Mouse (Mus musculus) MEL (cell line): ENCODE measurements around the gene Maco1. TPM values are rescaled to one million over a fixed set of nuclear protein-coding genes. Genes with fewer than 3 reads are reported as not detected.

Experiments
- DNase-seq: peaks from one replicate; pipeline ENCODE4 v3.0.0; 2011; ENCODE audit warnings: low read depth, low spot score
- H3K27ac ChIP-seq: 2 replicates; pipeline ENCODE4 v1.5.1; 2012; ENCODE audit warnings: low read depth, mild to moderate bottlenecking, control low read depth, low read length, moderate library complexity; ENCODE audit not compliant: control insufficient read depth
- H3K27me3 ChIP-seq, 2 experiments: fragments of 150-350 bp in 1 of 2; sonication (generic) in 1 of 2; 2 replicates each; pipeline ENCODE4 v1.6.1; 2012; ENCODE audit warnings: low read length in 2 of 2, mild to moderate bottlenecking in 2 of 2, improper control_type of control experiment in 1 of 2, moderate library complexity in 1 of 2; ENCODE audit not compliant: insufficient read depth in 2 of 2, control insufficient read depth in 1 of 2
- H3K36me3 ChIP-seq, 2 experiments: 2 replicates each; pipeline ENCODE4 v1.6.1; 2012 to 2014; ENCODE audit warnings: low read length in 2 of 2, improper control_type of control experiment in 1 of 2, inconsistent platforms in 1 of 2, mild to moderate bottlenecking in 1 of 2; ENCODE audit not compliant: insufficient read depth in 2 of 2, control insufficient read depth in 1 of 2
- H3K4me1 ChIP-seq, 2 experiments: fragments of 150-350 bp in 1 of 2; sonication (generic) in 1 of 2; 2 replicates each; pipeline ENCODE4 v1.6.1; 2012; ENCODE audit warnings: low read length in 2 of 2, improper control_type of control experiment in 1 of 2, mild to moderate bottlenecking in 1 of 2; ENCODE audit not compliant: insufficient read depth in 2 of 2, control insufficient read depth in 1 of 2
- H3K4me3 ChIP-seq, 2 experiments: fragments of 150-350 bp in 1 of 2; sonication (generic) in 1 of 2; 2 replicates each; pipeline ENCODE4 v1.5.1; 2012; ENCODE audit warnings: low read depth in 2 of 2, low read length in 2 of 2, mild to moderate bottlenecking in 2 of 2, moderate library complexity in 2 of 2, control low read depth in 1 of 2, improper control_type of control experiment in 1 of 2; ENCODE audit not compliant: control insufficient read depth in 1 of 2, insufficient read depth in 1 of 2
- H3K79me2 ChIP-seq: 2 replicates; pipeline ENCODE4 v1.6.1; 2012; ENCODE audit warnings: mild to moderate bottlenecking, low read length, moderate library complexity; ENCODE audit not compliant: control insufficient read depth, poor library complexity, insufficient read depth
- H3K9ac ChIP-seq: 2 replicates; pipeline ENCODE4 v1.6.1; 2012; ENCODE audit warnings: low read depth, mild to moderate bottlenecking, control low read depth, low read length, moderate library complexity; ENCODE audit not compliant: control insufficient read depth, poor library complexity, severe bottlenecking
- H3K9me3 ChIP-seq: fragments of 150-350 bp; sonication (generic); replicated peaks from 2 replicates; pipeline ENCODE4 v1.6.1; 2012; ENCODE audit warnings: mild to moderate bottlenecking, low read length, improper control_type of control experiment, moderate library complexity; ENCODE audit not compliant: insufficient read depth
- CHD1 ChIP-seq: IDR thresholded peaks from 2 replicates; pipeline ENCODE4 v1.6.1; 2012; ENCODE audit warnings: low read depth, mild to moderate bottlenecking, inconsistent platforms, low read length, improper control_type of control experiment
- CHD2 ChIP-seq: IDR thresholded peaks from 2 replicates; pipeline ENCODE4 v1.6.1; 2011; ENCODE audit warnings: low read length, improper control_type of control experiment
- CTCF ChIP-seq, 3 experiments: IDR thresholded peaks in 2 of 3; conservative IDR thresholded peaks in 1 of 3; 2 replicates each; pipeline ENCODE4 v1.5.1; 2011 to 2012; ENCODE audit warnings: low read length in 3 of 3, low read depth in 2 of 3, mild to moderate bottlenecking in 2 of 3, improper control_type of control experiment in 1 of 3, inconsistent platforms in 1 of 3, mixed read lengths in 1 of 3, moderate library complexity in 1 of 3; ENCODE audit not compliant: control insufficient read depth in 1 of 3, insufficient read depth in 1 of 3, poor library complexity in 1 of 3, severe bottlenecking in 1 of 3
- E2F4 ChIP-seq: IDR thresholded peaks from 2 replicates; pipeline ENCODE4 v1.6.1; 2011; ENCODE audit warnings: low read depth, low read length, improper control_type of control experiment, borderline replicate concordance
- ETS1 ChIP-seq: IDR thresholded peaks from 2 replicates; pipeline ENCODE4 v1.6.1; 2012; ENCODE audit warnings: low read depth, mild to moderate bottlenecking, inconsistent platforms, low read length, improper control_type of control experiment, moderate library complexity
- GABPA ChIP-seq: IDR thresholded peaks from 2 replicates; pipeline ENCODE4 v1.6.1; 2012; ENCODE audit warnings: low read depth, mild to moderate bottlenecking, inconsistent platforms, low read length, improper control_type of control experiment, moderate library complexity
- HCFC1 ChIP-seq: IDR thresholded peaks from 2 replicates; pipeline ENCODE4 v1.6.1; 2012; ENCODE audit warnings: low read depth, mild to moderate bottlenecking, inconsistent platforms, low read length, improper control_type of control experiment, moderate library complexity
- KAT2A ChIP-seq: conservative IDR thresholded peaks from 2 replicates; pipeline ENCODE4 v1.6.1; 2012; ENCODE audit warnings: low read depth, low read length, improper control_type of control experiment, inconsistent platforms
- MAFK ChIP-seq: IDR thresholded peaks from 2 replicates; pipeline ENCODE4 v1.6.1; 2011; ENCODE audit warnings: low read depth, mild to moderate bottlenecking, low read length, improper control_type of control experiment, borderline replicate concordance
- MAX ChIP-seq: IDR thresholded peaks from 2 replicates; pipeline ENCODE4 v1.6.1; 2011; ENCODE audit warnings: low read length, improper control_type of control experiment
- MAZ ChIP-seq: IDR thresholded peaks from 2 replicates; pipeline ENCODE4 v1.6.1; 2012; ENCODE audit warnings: low read depth, mild to moderate bottlenecking, inconsistent platforms, low read length, improper control_type of control experiment
- MXI1 ChIP-seq: IDR thresholded peaks from 2 replicates; pipeline ENCODE4 v1.6.1; 2011; ENCODE audit warnings: mild to moderate bottlenecking, low read depth, low read length, improper control_type of control experiment
- NRF1 ChIP-seq: IDR thresholded peaks from 2 replicates; pipeline ENCODE4 v1.6.1; 2014; ENCODE audit warnings: low read depth, mild to moderate bottlenecking, inconsistent platforms, low read length, improper control_type of control experiment, moderate library complexity; ENCODE audit not compliant: poor library complexity, insufficient read depth, severe bottlenecking
- POLR2A ChIP-seq, 2 experiments: IDR thresholded peaks; 2 replicates each; pipeline ENCODE4 v1.6.1; 2011 to 2012; ENCODE audit warnings: low read length in 2 of 2, mild to moderate bottlenecking in 2 of 2, control low read depth in 1 of 2, improper control_type of control experiment in 1 of 2, low read depth in 1 of 2, moderate library complexity in 1 of 2; ENCODE audit not compliant: control insufficient read depth in 1 of 2, insufficient read depth in 1 of 2, poor library complexity in 1 of 2
- POLR2AphosphoS2 ChIP-seq: IDR thresholded peaks from 2 replicates; pipeline ENCODE4 v1.6.1; 2011; ENCODE audit warnings: low read length, improper control_type of control experiment
- RAD21 ChIP-seq: IDR thresholded peaks from 2 replicates; pipeline ENCODE4 v1.6.1; 2011; ENCODE audit warnings: mild to moderate bottlenecking, low read depth, low read length, improper control_type of control experiment
- RCOR1 ChIP-seq: IDR thresholded peaks from 2 replicates; pipeline ENCODE4 v1.6.1; 2012; ENCODE audit warnings: low read depth, mild to moderate bottlenecking, inconsistent platforms, low read length, improper control_type of control experiment
- SIN3A ChIP-seq: IDR thresholded peaks from 2 replicates; pipeline ENCODE4 v1.6.1; 2012; ENCODE audit warnings: low read length, improper control_type of control experiment, inconsistent platforms
- SMC3 ChIP-seq: IDR thresholded peaks from 2 replicates; pipeline ENCODE4 v1.6.1; 2011; ENCODE audit warnings: low read depth, low read length, improper control_type of control experiment
- TBP ChIP-seq: IDR thresholded peaks from 2 replicates; pipeline ENCODE4 v1.8.0; 2011; ENCODE audit warnings: low read depth, low read length, improper control_type of control experiment
- TCF12 ChIP-seq: IDR thresholded peaks from 2 replicates; pipeline ENCODE4 v1.6.1; 2014; ENCODE audit warnings: low read depth, mild to moderate bottlenecking, inconsistent platforms, low read length, improper control_type of control experiment, moderate library complexity
- UBTF ChIP-seq: IDR thresholded peaks from 2 replicates; pipeline ENCODE4 v1.6.1; 2012; ENCODE audit warnings: low read depth, mild to moderate bottlenecking, inconsistent platforms, low read length, improper control_type of control experiment, moderate library complexity, borderline replicate concordance; ENCODE audit not compliant: insufficient read depth
- ZC3H11A ChIP-seq: IDR thresholded peaks from 2 replicates; pipeline ENCODE4 v1.6.1; 2012; ENCODE audit warnings: low read depth, mild to moderate bottlenecking, inconsistent platforms, low read length, improper control_type of control experiment
- ZKSCAN1 ChIP-seq: IDR thresholded peaks from 2 replicates; pipeline ENCODE4 v1.6.1; 2012; ENCODE audit warnings: low read depth, mild to moderate bottlenecking, inconsistent platforms, low read length, improper control_type of control experiment, moderate library complexity
- ZMIZ1 ChIP-seq: IDR thresholded peaks from 2 replicates; pipeline ENCODE4 v1.6.1; 2012; ENCODE audit warnings: low read depth, mild to moderate bottlenecking, inconsistent platforms, low read length, improper control_type of control experiment, moderate library complexity
- ZNF384 ChIP-seq: IDR thresholded peaks from 2 replicates; pipeline ENCODE4 v1.6.1; 2012; ENCODE audit warnings: low read depth, mild to moderate bottlenecking, inconsistent platforms, low read length, improper control_type of control experiment
- polyA plus RNA-seq, 2 experiments: library from polyadenylated mRNA; stranded (reverse) in 1 of 2; unstranded in 1 of 2; fragments of >175 nt in 1 of 2; fragments of >200 nt in 1 of 2; gene quantifications; 2 replicates each; pipeline versions ENCODE4 v1.2.1 to v1.2.4; 2012; ENCODE audit warnings: low replicate concordance in 2 of 2, low read depth in 1 of 2; ENCODE audit not compliant: insufficient read length in 2 of 2, insufficient read depth in 1 of 2, missing spikeins in 1 of 2
- total RNA-seq: library from RNA; depleted of rRNA; stranded (reverse); fragments of 300-350 nt; gene quantifications from 2 replicates; pipeline ENCODE4 v1.2.3, GENCODE M21; 2012

The Maco1 gene
- total and polyA plus RNA-seq, 3 experiments, result 22.2 to 35.9 TPM; not detected in 1

- Histone ChIP-seq H3K4me3 (no peak overlapping the region), H3K9ac (no peak overlapping the region), H3K27ac (no peak overlapping the region), H3K27me3 (no peaks in the 10 kb centered on the region), H3K9me3 (no peaks in the 10 kb centered on the region), H3K4me1 (no peaks in the 10 kb centered on the region), H3K79me2 (no peaks in the 10 kb centered on the region), H3K36me3 (no peaks in the 10 kb centered on the region)
- DNase-seq, result peak; percentile 71
- peak; percentile 79 to 89 (median 85) for TF ChIP-seq CTCF (IDR thresholded peaks at IDR 0.05 in 2 of 3, conservative IDR thresholded peaks at IDR 0.05 in 1 of 3; ENCODE audit: control insufficient read depth in 1 of 3, insufficient read depth in 1 of 3, low read depth in 2 of 3, low read length in 3 of 3, poor library complexity in 1 of 3, severe bottlenecking in 1 of 3)
- no peak for TF ChIP-seq MAFK
- TF ChIP-seq POLR2AphosphoS2, result no peak
- no peak for TF ChIP-seq E2F4
- 0 out of 2 replicates have a peak, but pooled peaks have one; percentile 38 for TF ChIP-seq MAZ
- no peak for TF ChIP-seq UBTF
- no peak for TF ChIP-seq CHD1
- TF ChIP-seq ZMIZ1, result no peak
- peak; percentile 88 for TF ChIP-seq SMC3
- no peak for TF ChIP-seq POLR2A (IDR thresholded peaks at IDR 0.05; ENCODE audit: control insufficient read depth in 1 of 2, insufficient read depth in 1 of 2, low read depth in 1 of 2, low read length in 2 of 2, poor library complexity in 1 of 2)
- peak; percentile 66 for TF ChIP-seq ZC3H11A
- no peak for TF ChIP-seq ZKSCAN1
- no peak for TF ChIP-seq MXI1
- peak; percentile 40; the same call in 1 of the 2 replicates for TF ChIP-seq SIN3A
- TF ChIP-seq MAX, result no peak
- TF ChIP-seq TBP, result no peak
- TF ChIP-seq CHD2, result no peak
- peak; percentile 60 for TF ChIP-seq RAD21
- no peak for TF ChIP-seq ZNF384
- no peak for TF ChIP-seq HCFC1
- no peak for TF ChIP-seq NRF1
- no peak for TF ChIP-seq GABPA
- no peak for TF ChIP-seq RCOR1
- TF ChIP-seq KAT2A, result no peak
- no peak for TF ChIP-seq ETS1
- no peak for TF ChIP-seq TCF12
These were observed 30.1 kb upstream of the Maco1 start for GRCm38 (mm10) chr4:134883266-134883665.
